Mouse (Mus musculus) forebrain, embryonic 15.5 days (tissue): ENCODE data around the gene Racgap1. TPM values are rescaled to one million over a fixed set of nuclear protein-coding genes. Genes with fewer than 3 reads are reported as not detected.

Experiments used
- ATAC-seq: fragments of 200-750 bp; cut with Nextera tagmentation; replicated peaks from 2 replicates; pipeline ENCODE4 v1.8.0; 2017; ENCODE audit warnings: mild to moderate bottlenecking, moderate TSS enrichment, moderate library complexity
- H3K27ac ChIP-seq: fragments of 300-500 bp; sonication (generic); replicated peaks from 2 replicates; pipeline ENCODE4 v1.5.1; 2015; ENCODE audit warnings: mild to moderate bottlenecking, inconsistent platforms
- H3K27me3 ChIP-seq: fragments of 300-500 bp; sonication (generic); 2 replicates; pipeline ENCODE4 v1.6.1; 2015; ENCODE audit warnings: inconsistent platforms
- H3K36me3 ChIP-seq: fragments of 300-500 bp; sonication (generic); 2 replicates; pipeline ENCODE4 v1.6.1; 2015; ENCODE audit warnings: mild to moderate bottlenecking, inconsistent platforms
- H3K4me1 ChIP-seq: fragments of 300-500 bp; sonication (generic); 2 replicates; pipeline ENCODE4 v1.6.1; 2015; ENCODE audit warnings: inconsistent platforms
- H3K4me2 ChIP-seq: fragments of 300-500 bp; sonication (generic); replicated peaks from 2 replicates; pipeline ENCODE4 v1.6.1; 2015; ENCODE audit warnings: mild to moderate bottlenecking, inconsistent platforms
- H3K4me3 ChIP-seq: fragments of 300-500 bp; sonication (generic); 2 replicates; pipeline ENCODE4 v1.5.1; 2015; ENCODE audit warnings: mild to moderate bottlenecking, inconsistent platforms
- H3K9ac ChIP-seq: fragments of 300-500 bp; sonication (generic); replicated peaks from 2 replicates; pipeline ENCODE4 v1.6.1; 2015; ENCODE audit warnings: mild to moderate bottlenecking, inconsistent platforms
- H3K9me3 ChIP-seq: fragments of 300-500 bp; sonication (generic); 2 replicates; pipeline ENCODE4 v1.6.1; 2016; ENCODE audit warnings: inconsistent platforms
- WGBS: fragments of 180-500 bp; shearing (Covaris S2); methylation state at CpG from one replicate; pipeline ENCODE4 v1.1.7; 2015; ENCODE audit warnings: mixed read lengths; 5-methylcytosine and 5-hydroxymethylcytosine counted together
- polyA plus RNA-seq: library from polyadenylated mRNA; unstranded; fragments of >200 nt; fragmentation: Nextera tagmentation; extraction: Ambion mirVana; gene quantifications from 2 replicates; pipeline ENCODE4 v1.2.1, GENCODE M21; 2015

The Racgap1 gene
- polyA plus RNA-seq, 1 experiment from 2014 or later: 113 TPM

GRCm38 (mm10) chr15:99643832-99644231 is 7.6 kb downstream of the Racgap1 start:
- Histone ChIP-seq H3K9ac (no peak overlapping the region), H3K36me3 (peaks cover 6% of the 10 kb centered on the region), H3K27me3 (no peaks in the 10 kb centered on the region), H3K27ac (peak overlapping the region; percentile 49; the same call in 1 of the 2 replicates), H3K4me2 (no peak overlapping the region), H3K9me3 (no peaks in the 10 kb centered on the region), H3K4me3 (no peak overlapping the region), H3K4me1 (peaks cover 37% of the 10 kb centered on the region)
- WGBS: 68% methylated on average over 10 of the region's 10 CpGs
- ATAC-seq: no peak

GRCm38 (mm10) chr15:99642622-99643021 is 8.8 kb downstream of the Racgap1 start:
- Histone ChIP-seq H3K9ac (no peak overlapping the region), H3K4me2 (no peak overlapping the region), H3K4me1 (peaks cover 27% of the 10 kb centered on the region), H3K36me3 (peaks cover 6% of the 10 kb centered on the region), H3K27me3 (no peaks in the 10 kb centered on the region), H3K4me3 (no peak overlapping the region), H3K9me3 (no peaks in the 10 kb centered on the region), H3K27ac (no peak overlapping the region)
- ATAC-seq: no peak
- WGBS: 81% methylated on average over 6 of the region's 6 CpGs

GRCm38 (mm10) chr15:99638124-99638485 is 13.4 kb downstream of the Racgap1 start:
- Histone ChIP-seq H3K4me1 (0 out of 2 replicates have a peak, but pooled peaks cover 3% of the 10 kb centered on the region), H3K27me3 (no peaks in the 10 kb centered on the region), H3K9me3 (no peaks in the 10 kb centered on the region), H3K4me3 (no peak overlapping the region), H3K27ac (peak overlapping the region; percentile 73), H3K4me2 (no peak overlapping the region), H3K9ac (no peak overlapping the region), H3K36me3 (peaks cover 30% of the 10 kb centered on the region)
- WGBS: 76% methylated on average over 5 of the region's 5 CpGs
- no peak for ATAC-seq

- Histone ChIP-seq H3K4me2 (no peak overlapping the region), H3K9me3 (no peaks in the 10 kb centered on the region), H3K4me1 (0 out of 2 replicates have a peak, but pooled peaks cover 3% of the 10 kb centered on the region), H3K36me3 (peaks cover 32% of the 10 kb centered on the region), H3K27ac (peak overlapping the region; percentile 73), H3K27me3 (no peaks in the 10 kb centered on the region), H3K4me3 (no peak overlapping the region), H3K9ac (no peak overlapping the region; the same call in 1 of the 2 replicates)
- ATAC-seq: no peak; the same call in 1 of the 2 replicates
- WGBS: 69% methylated on average over 12 of the region's 12 CpGs
Measured at GRCm38 (mm10) chr15:99637405-99638123, 13.9 kb downstream of the Racgap1 start.

GRCm38 (mm10) chr15:99634702-99635101 is 16.8 kb downstream of the Racgap1 start:
- Histone ChIP-seq H3K9ac (no peak overlapping the region), H3K27me3 (no peaks in the 10 kb centered on the region), H3K36me3 (peaks cover 60% of the 10 kb centered on the region), H3K4me2 (no peak overlapping the region), H3K9me3 (no peaks in the 10 kb centered on the region), H3K27ac (no peak overlapping the region), H3K4me1 (0 out of 2 replicates have a peak, but pooled peaks cover 3% of the 10 kb centered on the region), H3K4me3 (no peak overlapping the region)
- no peak for ATAC-seq
- WGBS: 92% methylated on average over 7 of the region's 7 CpGs

- Histone ChIP-seq H3K4me3 (no peak overlapping the region), H3K9ac (no peak overlapping the region), H3K27ac (no peak overlapping the region), H3K4me2 (no peak overlapping the region), H3K4me1 (no peaks in the 10 kb centered on the region), H3K36me3 (peaks cover 68% of the 10 kb centered on the region), H3K9me3 (no peaks in the 10 kb centered on the region), H3K27me3 (no peaks in the 10 kb centered on the region)
- no peak for ATAC-seq
Measured at GRCm38 (mm10) chr15:99631618-99632017, 19.8 kb downstream of the Racgap1 start.

- peaks cover 40% of the 10 kb centered on the region for H3K36me3 ChIP-seq
- 0 out of 2 replicates have a peak, but pooled peaks cover 6% of the 10 kb centered on the region for H3K4me1 ChIP-seq
- WGBS: 95% methylated on average over 11 of the region's 11 CpGs
- no peak for ATAC-seq
- no peaks in the 10 kb centered on the region for H3K9me3 ChIP-seq
- H3K4me3 ChIP-seq: no peak overlapping the region
- no peak overlapping the region for H3K27ac ChIP-seq
- H3K4me2 ChIP-seq: no peak overlapping the region
- H3K9ac ChIP-seq: no peak overlapping the region
- no peaks in the 10 kb centered on the region for H3K27me3 ChIP-seq
Measured at GRCm38 (mm10) chr15:99622063-99622462, 29.4 kb downstream of the Racgap1 start.

GRCm38 (mm10) chr15:99619821-99620220 is 31.6 kb downstream of the Racgap1 start:
- Histone ChIP-seq H3K27ac (peak overlapping the region; percentile 56), H3K9ac (no peak overlapping the region), H3K4me2 (no peak overlapping the region), H3K27me3 (no peaks in the 10 kb centered on the region), H3K4me3 (no peak overlapping the region), H3K36me3 (peaks cover 20% of the 10 kb centered on the region), H3K9me3 (no peaks in the 10 kb centered on the region), H3K4me1 (peaks cover 15% of the 10 kb centered on the region)
- 66% methylated on average over 4 of the region's 4 CpGs for WGBS
- no peak; the same call in 1 of the 2 replicates for ATAC-seq

- Histone ChIP-seq H3K9me3 (no peaks in the 10 kb centered on the region), H3K27ac (no peak overlapping the region), H3K4me1 (peaks cover 22% of the 10 kb centered on the region), H3K27me3 (no peaks in the 10 kb centered on the region), H3K36me3 (peaks cover 10% of the 10 kb centered on the region), H3K4me2 (no peak overlapping the region), H3K9ac (no peak overlapping the region), H3K4me3 (no peak overlapping the region)
- WGBS: 85% methylated on average over 3 of the region's 3 CpGs
- no peak for ATAC-seq
Measured at GRCm38 (mm10) chr15:99618595-99618994, 32.9 kb downstream of the Racgap1 start.

- no peak overlapping the region for H3K9ac ChIP-seq
- no peak overlapping the region for H3K4me3 ChIP-seq
- no peaks in the 10 kb centered on the region for H3K9me3 ChIP-seq
- ATAC-seq: no peak
- no peaks in the 10 kb centered on the region for H3K27me3 ChIP-seq
- H3K36me3 ChIP-seq: no peaks in the 10 kb centered on the region
- H3K4me2 ChIP-seq: no peak overlapping the region
- peaks cover 31% of the 10 kb centered on the region for H3K4me1 ChIP-seq
- 0 out of 2 replicates have a peak overlapping the region, but pooled peaks have one; percentile 14 for H3K27ac ChIP-seq
- WGBS: 33% methylated on average over 9 of the region's 9 CpGs
Measured at GRCm38 (mm10) chr15:99615246-99615645, 36.2 kb downstream of the Racgap1 start.

GRCm38 (mm10) chr15:99614753-99615152 is 36.7 kb downstream of the Racgap1 start:
- ATAC-seq: no peak
- H3K9ac ChIP-seq: 0 out of 2 replicates have a peak overlapping the region, but pooled peaks have one; percentile 7
- no peak overlapping the region for H3K4me2 ChIP-seq
- no peak overlapping the region for H3K27ac ChIP-seq
- no peaks in the 10 kb centered on the region for H3K36me3 ChIP-seq
- WGBS: 1% methylated on average over 12 of the region's 12 CpGs
- H3K27me3 ChIP-seq: no peaks in the 10 kb centered on the region
- H3K9me3 ChIP-seq: no peaks in the 10 kb centered on the region
- H3K4me1 ChIP-seq: peaks cover 28% of the 10 kb centered on the region
- no peak overlapping the region for H3K4me3 ChIP-seq

GRCm38 (mm10) chr15:99614273-99614672 is 37.2 kb downstream of the Racgap1 start:
- H3K27me3 ChIP-seq: no peaks in the 10 kb centered on the region
- no peak overlapping the region for H3K9ac ChIP-seq
- H3K4me3 ChIP-seq: no peak overlapping the region
- H3K9me3 ChIP-seq: no peaks in the 10 kb centered on the region
- H3K4me1 ChIP-seq: peaks cover 24% of the 10 kb centered on the region
- H3K4me2 ChIP-seq: no peak overlapping the region
- WGBS: 66% methylated on average over 13 of the region's 13 CpGs
- no peaks in the 10 kb centered on the region for H3K36me3 ChIP-seq
- H3K27ac ChIP-seq: no peak overlapping the region
- ATAC-seq: no peak

- no peaks in the 10 kb centered on the region for H3K36me3 ChIP-seq
- no peak overlapping the region; the same call in 1 of the 2 replicates for H3K27ac ChIP-seq
- H3K27me3 ChIP-seq: no peaks in the 10 kb centered on the region
- H3K9ac ChIP-seq: no peak overlapping the region
- peaks cover 43% of the 10 kb centered on the region for H3K4me1 ChIP-seq
- H3K9me3 ChIP-seq: no peaks in the 10 kb centered on the region
- no peak for ATAC-seq
- 66% methylated on average over 7 of the region's 7 CpGs for WGBS
- no peak overlapping the region for H3K4me3 ChIP-seq
- H3K4me2 ChIP-seq: no peak overlapping the region
Measured at GRCm38 (mm10) chr15:99611563-99611962, 39.9 kb downstream of the Racgap1 start.
